Mouse (Mus musculus): ENCODE measurements around the gene Tspyl2. TPM values are rescaled to one million over a fixed set of nuclear protein-coding genes. Genes with fewer than 3 reads are reported as not detected.

Tspyl2 gene
- 18.4 and 18.9 TPM in 2 replicates for polyA plus RNA-seq (2012; rRNA removed)

DNA sequence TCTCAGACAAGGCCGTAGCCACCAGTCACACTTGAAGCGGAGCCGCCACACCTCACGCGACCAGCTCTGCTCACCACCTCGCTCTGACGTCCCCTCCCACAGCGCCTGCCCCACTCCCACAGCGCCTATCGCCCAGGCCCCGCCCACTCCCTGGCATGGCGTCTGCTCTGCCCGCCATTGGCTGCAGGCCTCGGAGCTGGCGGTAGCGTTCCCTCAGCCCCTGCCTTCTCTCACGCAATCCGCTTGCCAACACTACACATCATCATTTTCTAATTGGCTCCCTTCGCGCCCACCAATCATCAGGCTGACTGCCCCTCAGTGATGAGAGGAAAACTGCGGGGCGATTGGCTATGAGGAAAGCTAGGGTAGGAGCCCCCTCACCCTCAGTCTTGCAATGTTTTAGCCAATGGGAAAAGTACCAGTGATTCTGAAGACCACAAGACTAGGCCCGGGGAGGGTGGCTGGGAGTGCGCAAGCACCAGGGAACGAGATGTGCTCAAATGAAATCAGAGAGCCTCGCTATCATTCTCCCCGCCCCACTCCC is at the start of gene Tspyl2:
Gene Tspyl2, minus strand, starts transcription at position 68 of the 544 bp plus-strand sequence.
- Histone ChIP-seq H3K27ac (ENCODE audit: insufficient read depth, low read length) (peak within 1 kb of the TSS; percentile 84), H3K27me3 (ENCODE audit: control insufficient read depth, insufficient read depth, low read length) (0 out of 2 replicates have a peak, but pooled peaks cover 1% of the 10 kb centered on the region), H3K36me3 (ENCODE audit: control insufficient read depth, insufficient read depth, low read length) (peaks cover 4% of the 10 kb centered on the region; the same call in 1 of the 2 replicates), H3K4me3 (ENCODE audit: extremely low read depth, insufficient read depth, insufficient read length) (peak within 1 kb of the TSS; percentile 69), H3K4me1 (ENCODE audit: control insufficient read depth, insufficient read depth, insufficient read length) (no peaks in the 10 kb centered on the region)
- DNase-seq (ENCODE audit: low read depth in 1 of 2, low spot score in 2 of 2) = peak; percentile 88 to 89
- TF ChIP-seq POLR2A (IDR thresholded peaks at IDR 0.05; ENCODE audit: low read depth, low read length) (peak; percentile 69), CTCF (IDR thresholded peaks at IDR 0.05; ENCODE audit: extremely low read depth, insufficient read depth, insufficient read length, insufficient replicate concordance) (no peak)
- WGBS = 13% methylated on average over 27 of the region's 27 CpGs

GRCm38 (mm10) chrX:152368397-152369273 is 26.4 kb upstream of the Tspyl2 start, which contains the start of gene Gpr173:
Gene Gpr173 (minus strand): TSS chrX:152368704.
- WGBS = 44% methylated on average over 24 of the region's 24 CpGs
- peak within 1 kb of the TSS; percentile 30; the same call in 1 of the 2 replicates for H3K4me3 ChIP-seq (ENCODE audit: extremely low read depth, insufficient read depth, insufficient read length)
- no peaks in the 10 kb centered on the region for H3K36me3 ChIP-seq (ENCODE audit: control insufficient read depth, insufficient read depth, low read length)
- H3K27ac ChIP-seq (ENCODE audit: insufficient read depth, low read length) = no peak within 1 kb of the TSS
- no peaks in the 10 kb centered on the region; the same call in 1 of the 2 replicates for H3K27me3 ChIP-seq (ENCODE audit: control insufficient read depth, insufficient read depth, low read length)
- H3K4me1 ChIP-seq (ENCODE audit: control insufficient read depth, insufficient read depth, insufficient read length) = no peaks in the 10 kb centered on the region
- no peak for DNase-seq (ENCODE audit: low read depth in 1 of 2, low spot score in 2 of 2)
- TF ChIP-seq POLR2A (IDR thresholded peaks at IDR 0.05; ENCODE audit: low read depth, low read length) (no peak), CTCF (IDR thresholded peaks at IDR 0.05; ENCODE audit: extremely low read depth, insufficient read depth, insufficient read length, insufficient replicate concordance) (no peak)

- Histone ChIP-seq H3K4me3 (ENCODE audit: extremely low read depth, insufficient read depth, insufficient read length) (no peak overlapping the region), H3K27ac (ENCODE audit: insufficient read depth, low read length) (no peak overlapping the region), H3K4me1 (ENCODE audit: control insufficient read depth, insufficient read depth, insufficient read length) (no peaks in the 10 kb centered on the region), H3K27me3 (ENCODE audit: control insufficient read depth, insufficient read depth, low read length) (no peaks in the 10 kb centered on the region; the same call in 1 of the 2 replicates), H3K36me3 (ENCODE audit: control insufficient read depth, insufficient read depth, low read length) (no peaks in the 10 kb centered on the region)
- no peak for DNase-seq (ENCODE audit: low read depth in 1 of 2, low spot score in 2 of 2)
- TF ChIP-seq CTCF (IDR thresholded peaks at IDR 0.05; ENCODE audit: extremely low read depth, insufficient read depth, insufficient read length, insufficient replicate concordance) = no peak
- WGBS = 68% methylated on average over 4 of the region's 4 CpGs
Measured at GRCm38 (mm10) chrX:152368054-152368396, 25.8 kb upstream of the Tspyl2 start.

DNA sequence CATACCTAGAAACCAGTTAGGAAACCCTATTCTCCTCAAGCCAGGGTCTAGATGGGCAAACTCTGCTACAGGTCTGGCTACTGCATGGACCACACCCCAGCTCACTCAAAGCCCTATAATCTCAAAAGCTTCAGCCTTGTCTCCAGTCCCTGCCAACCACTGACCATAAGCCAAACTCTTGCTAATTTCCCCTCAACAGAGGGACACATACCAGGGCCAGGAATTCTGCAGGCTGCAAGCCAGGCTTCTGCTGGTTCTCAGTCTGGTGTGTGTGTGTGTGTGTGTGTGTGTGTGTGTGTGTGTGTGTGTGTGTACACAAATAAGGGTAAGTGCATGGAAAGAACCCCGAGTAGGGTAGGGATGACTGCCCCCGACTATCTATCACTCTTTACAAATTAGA is 24.2 kb upstream of the Tspyl2 start:
- no peak for DNase-seq (ENCODE audit: low read depth in 1 of 2, low spot score in 2 of 2)
- no peak overlapping the region for H3K4me3 ChIP-seq (ENCODE audit: extremely low read depth, insufficient read depth, insufficient read length)
- no peak overlapping the region for H3K27ac ChIP-seq (ENCODE audit: insufficient read depth, low read length)
- H3K4me1 ChIP-seq (ENCODE audit: control insufficient read depth, insufficient read depth, insufficient read length) = no peaks in the 10 kb centered on the region
- no peaks in the 10 kb centered on the region; the same call in 1 of the 2 replicates for H3K27me3 ChIP-seq (ENCODE audit: control insufficient read depth, insufficient read depth, low read length)
- no peak for TF ChIP-seq POLR2A (IDR thresholded peaks at IDR 0.05; ENCODE audit: low read depth, low read length)
- no peak for TF ChIP-seq CTCF (IDR thresholded peaks at IDR 0.05; ENCODE audit: extremely low read depth, insufficient read depth, insufficient read length, insufficient replicate concordance)
- H3K36me3 ChIP-seq (ENCODE audit: control insufficient read depth, insufficient read depth, low read length) = no peaks in the 10 kb centered on the region
- 78% methylated on average over 2 of the region's 2 CpGs for WGBS

DNA sequence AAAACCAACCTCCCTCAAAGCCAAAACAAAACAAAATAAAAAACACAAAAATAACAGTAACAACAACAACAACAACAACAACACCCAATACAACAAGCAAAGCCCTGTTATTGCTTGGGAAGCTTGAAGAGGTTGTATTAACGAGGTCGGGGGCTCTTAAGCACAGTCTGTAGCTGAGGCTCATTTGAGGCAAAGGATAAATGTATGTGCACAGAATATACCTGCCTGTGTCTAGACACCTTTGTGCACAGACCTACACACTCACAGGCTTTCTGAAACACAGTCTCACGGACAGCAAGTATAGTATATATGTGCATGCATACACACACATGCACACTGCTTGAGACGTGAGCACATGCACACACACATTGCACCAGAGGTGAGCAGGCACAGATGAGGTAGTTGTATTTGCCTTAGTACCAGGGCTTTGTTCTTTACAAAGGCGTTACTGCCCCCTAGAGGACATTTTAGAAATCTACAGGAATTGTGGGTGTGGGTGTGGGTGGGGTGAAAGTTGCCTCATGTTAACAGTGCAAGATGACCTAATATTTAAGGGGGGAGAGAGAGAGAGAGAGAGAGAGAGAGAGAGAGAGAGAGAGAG is 10.4 kb upstream of the Tspyl2 start:
- Histone ChIP-seq H3K4me3 (ENCODE audit: extremely low read depth, insufficient read depth, insufficient read length) (no peak overlapping the region), H3K36me3 (ENCODE audit: control insufficient read depth, insufficient read depth, low read length) (no peaks in the 10 kb centered on the region), H3K4me1 (ENCODE audit: control insufficient read depth, insufficient read depth, insufficient read length) (no peaks in the 10 kb centered on the region), H3K27me3 (ENCODE audit: control insufficient read depth, insufficient read depth, low read length) (no peaks in the 10 kb centered on the region), H3K27ac (ENCODE audit: insufficient read depth, low read length) (no peak overlapping the region)
- 25% methylated on average over 5 of the region's 5 CpGs for WGBS
- DNase-seq (ENCODE audit: low read depth in 1 of 2, low spot score in 2 of 2) = peak in 1 of 2 experiments; percentile 43
- no peak for TF ChIP-seq CTCF (IDR thresholded peaks at IDR 0.05; ENCODE audit: extremely low read depth, insufficient read depth, insufficient read length, insufficient replicate concordance)
- no peak for TF ChIP-seq POLR2A (IDR thresholded peaks at IDR 0.05; ENCODE audit: low read depth, low read length)

DNA sequence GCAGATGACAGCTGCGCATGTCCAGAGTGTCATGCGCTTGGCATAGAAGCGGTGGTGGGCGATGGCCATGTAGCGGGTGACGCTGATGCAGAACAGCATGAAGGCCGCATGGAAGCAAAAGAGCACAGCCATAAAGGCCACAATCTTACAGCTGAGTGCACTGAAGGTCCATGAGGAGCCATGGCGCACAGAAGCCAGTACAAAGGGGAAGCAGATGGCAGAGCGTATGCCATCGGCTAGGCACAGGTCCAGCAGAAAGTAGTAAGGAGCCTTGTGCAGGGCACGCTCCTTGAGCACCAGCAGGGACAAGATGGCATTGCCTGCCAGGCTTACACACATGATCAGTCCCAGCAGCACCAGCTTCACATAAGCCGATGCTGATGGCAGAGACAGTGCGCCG is 4.8 kb upstream of the Tspyl2 start:
- H3K36me3 ChIP-seq (ENCODE audit: control insufficient read depth, insufficient read depth, low read length) = no peaks in the 10 kb centered on the region
- no peak for DNase-seq (ENCODE audit: low read depth in 1 of 2, low spot score in 2 of 2)
- H3K27ac ChIP-seq (ENCODE audit: insufficient read depth, low read length) = no peak overlapping the region
- no peak for TF ChIP-seq POLR2A (IDR thresholded peaks at IDR 0.05; ENCODE audit: low read depth, low read length)
- no peak for TF ChIP-seq CTCF (IDR thresholded peaks at IDR 0.05; ENCODE audit: extremely low read depth, insufficient read depth, insufficient read length, insufficient replicate concordance)
- WGBS = 91% methylated on average over 14 of the region's 14 CpGs
- no peaks in the 10 kb centered on the region for H3K4me1 ChIP-seq (ENCODE audit: control insufficient read depth, insufficient read depth, insufficient read length)
- H3K27me3 ChIP-seq (ENCODE audit: control insufficient read depth, insufficient read depth, low read length) = 0 out of 2 replicates have a peak, but pooled peaks cover 1% of the 10 kb centered on the region
- no peak overlapping the region for H3K4me3 ChIP-seq (ENCODE audit: extremely low read depth, insufficient read depth, insufficient read length)
